Mouse (Mus musculus): ENCODE results near the gene Slc25a4. TPM values are rescaled to one million over a fixed set of nuclear protein-coding genes. Genes with fewer than 3 reads are reported as not detected.
A peak's percentile ranks its signal among the peaks of the same experiment; 100 is the strongest.

Gene Slc25a4
- 13.8 and 43.4 TPM in 2 replicates for polyA plus RNA-seq (2011; ENCODE audit: insufficient read depth, insufficient read length, low replicate concordance, missing spikeins)

DNA sequence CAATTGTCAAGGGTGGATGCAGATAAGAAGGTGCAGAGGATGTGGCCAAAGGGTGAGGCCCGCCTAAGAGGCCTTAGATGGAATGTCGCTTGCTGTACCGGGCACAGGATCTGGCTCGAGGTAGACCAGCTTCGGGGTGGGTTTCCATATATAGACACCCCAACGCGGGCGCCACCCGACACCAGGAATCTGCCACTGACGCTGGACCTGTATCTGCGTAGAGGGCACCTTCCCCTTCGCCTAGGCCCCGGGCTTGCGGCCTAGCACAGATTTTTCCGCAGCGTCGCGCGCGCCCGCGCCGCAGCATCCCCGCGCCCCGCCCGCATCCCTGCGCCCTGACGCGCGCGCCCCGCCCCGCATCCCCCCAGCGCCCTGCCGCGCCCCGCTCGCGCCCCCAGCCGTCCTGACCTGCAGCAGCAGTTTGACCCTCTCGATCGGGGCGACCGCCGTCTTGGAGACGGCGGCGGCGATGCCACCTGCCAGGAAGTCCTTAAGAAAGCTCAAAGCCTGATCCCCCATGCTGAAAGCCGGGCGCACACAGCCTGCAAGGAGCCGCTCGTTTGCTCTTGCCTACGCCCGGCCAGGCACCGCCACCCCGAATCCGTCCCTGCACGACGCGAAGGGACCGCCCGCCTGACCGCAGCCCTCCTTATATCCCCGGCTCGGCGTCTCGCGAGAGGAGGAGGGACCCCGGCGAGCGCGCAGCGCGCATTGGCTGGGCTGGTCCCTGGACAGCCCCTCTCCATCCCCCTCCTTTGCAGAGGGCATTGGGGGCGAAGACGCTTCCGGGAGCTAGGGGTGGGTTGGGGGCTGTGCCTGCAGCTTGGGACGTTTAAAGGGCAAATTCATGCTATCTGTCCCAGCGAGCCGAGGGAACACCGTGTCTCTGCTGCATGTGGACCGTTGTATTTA is at the start of gene Slc25a4:
Gene Slc25a4 (minus strand): TSS at position 881 of the 912 bp plus-strand sequence.
- under 1% methylated on average over 84 of the region's 84 CpGs for WGBS
- Histone ChIP-seq H3K27ac (ENCODE audit: control insufficient read depth, insufficient read depth, low read depth, low read length, poor library complexity) (peak within 1 kb of the TSS; percentile 38), H3K4me3 (replicated peaks; ENCODE audit: control insufficient read depth, low read depth, low read length) (peak within 1 kb of the TSS; percentile 65), H3K4me1 (ENCODE audit: control insufficient read depth, insufficient read depth, low read length) (no peaks in the 10 kb centered on the region; the same call in 1 of the 2 replicates)
- TF ChIP-seq CTCF (IDR thresholded peaks at IDR 0.05; ENCODE audit: control insufficient read depth, insufficient read depth, low read length) (no peak), POLR2A (IDR thresholded peaks at IDR 0.05; ENCODE audit: borderline replicate concordance, control insufficient read depth, low read depth, low read length) (peak; percentile 92; the same call in 1 of the 2 replicates)

GRCm38 (mm10) chr8:46257921-46258682 is 47.0 kb upstream of the Slc25a4 start:
- 60% methylated on average over 19 of the region's 19 CpGs for WGBS

GRCm38 (mm10) chr8:46252456-46252855 is 41.4 kb upstream of the Slc25a4 start:
- 65% methylated on average over 13 of the region's 13 CpGs for WGBS
- Histone ChIP-seq H3K4me3 (replicated peaks; ENCODE audit: control insufficient read depth, low read depth, low read length) (no peak overlapping the region), H3K4me1 (ENCODE audit: control insufficient read depth, insufficient read depth, low read length) (no peaks in the 10 kb centered on the region), H3K27ac (ENCODE audit: control insufficient read depth, insufficient read depth, low read depth, low read length, poor library complexity) (no peak overlapping the region)
- TF ChIP-seq CTCF (IDR thresholded peaks at IDR 0.05; ENCODE audit: control insufficient read depth, insufficient read depth, low read length) (no peak), POLR2A (IDR thresholded peaks at IDR 0.05; ENCODE audit: borderline replicate concordance, control insufficient read depth, low read depth, low read length) (no peak)

More at GRCm38 (mm10) chr8:46257921-46258682, 47.0 kb upstream of the Slc25a4 start:
- no peak for TF ChIP-seq CTCF (IDR thresholded peaks at IDR 0.05; ENCODE audit: control insufficient read depth, insufficient read depth, low read length)
- TF ChIP-seq POLR2A (IDR thresholded peaks at IDR 0.05; ENCODE audit: borderline replicate concordance, control insufficient read depth, low read depth, low read length), result no peak
- H3K27ac ChIP-seq (ENCODE audit: control insufficient read depth, insufficient read depth, low read depth, low read length, poor library complexity), result no peak overlapping the region
- no peak overlapping the region for H3K4me3 ChIP-seq (replicated peaks; ENCODE audit: control insufficient read depth, low read depth, low read length)
- no peaks in the 10 kb centered on the region for H3K4me1 ChIP-seq (ENCODE audit: control insufficient read depth, insufficient read depth, low read length)

GRCm38 (mm10) chr8:46251561-46251960 is 40.5 kb upstream of the Slc25a4 start:
- WGBS, result 64% methylated on average over 10 of the region's 10 CpGs
- Histone ChIP-seq H3K4me1 (ENCODE audit: control insufficient read depth, insufficient read depth, low read length) (no peaks in the 10 kb centered on the region), H3K27ac (ENCODE audit: control insufficient read depth, insufficient read depth, low read depth, low read length, poor library complexity) (no peak overlapping the region), H3K4me3 (replicated peaks; ENCODE audit: control insufficient read depth, low read depth, low read length) (no peak overlapping the region)
- TF ChIP-seq POLR2A (IDR thresholded peaks at IDR 0.05; ENCODE audit: borderline replicate concordance, control insufficient read depth, low read depth, low read length) (no peak), CTCF (IDR thresholded peaks at IDR 0.05; ENCODE audit: control insufficient read depth, insufficient read depth, low read length) (no peak)

DNA sequence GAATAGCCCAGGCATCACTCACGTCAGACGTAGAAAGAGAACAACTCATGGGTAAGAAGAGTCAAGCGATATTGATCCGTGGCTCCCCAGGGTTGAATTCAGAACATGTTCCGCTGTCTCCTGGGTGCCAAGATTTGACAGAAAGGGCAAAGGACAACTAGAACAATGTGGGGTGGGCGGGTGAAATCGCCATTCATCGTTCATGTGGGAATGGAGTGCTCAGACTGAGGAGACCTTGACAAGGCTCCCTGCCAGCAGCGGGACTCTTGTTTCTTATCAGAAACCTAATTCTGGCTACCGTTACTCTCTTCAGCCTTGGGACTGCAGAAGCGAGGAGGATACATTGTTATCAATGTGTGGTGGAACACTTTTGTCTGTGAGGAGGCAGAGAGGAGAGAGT is 35.3 kb upstream of the Slc25a4 start:
- WGBS, result 67% methylated on average over 11 of the region's 11 CpGs
- Histone ChIP-seq H3K4me3 (replicated peaks; ENCODE audit: control insufficient read depth, low read depth, low read length) (no peak overlapping the region), H3K27ac (ENCODE audit: control insufficient read depth, insufficient read depth, low read depth, low read length, poor library complexity) (no peak overlapping the region), H3K4me1 (ENCODE audit: control insufficient read depth, insufficient read depth, low read length) (no peaks in the 10 kb centered on the region)
- TF ChIP-seq CTCF (IDR thresholded peaks at IDR 0.05; ENCODE audit: control insufficient read depth, insufficient read depth, low read length) (no peak), POLR2A (IDR thresholded peaks at IDR 0.05; ENCODE audit: borderline replicate concordance, control insufficient read depth, low read depth, low read length) (no peak)

- TF ChIP-seq POLR2A (IDR thresholded peaks at IDR 0.05; ENCODE audit: borderline replicate concordance, control insufficient read depth, low read depth, low read length) (no peak), CTCF (IDR thresholded peaks at IDR 0.05; ENCODE audit: control insufficient read depth, insufficient read depth, low read length) (no peak)
- WGBS, result 80% methylated on average over 7 of the region's 7 CpGs
- Histone ChIP-seq H3K27ac (ENCODE audit: control insufficient read depth, insufficient read depth, low read depth, low read length, poor library complexity) (no peak overlapping the region), H3K4me1 (ENCODE audit: control insufficient read depth, insufficient read depth, low read length) (no peaks in the 10 kb centered on the region), H3K4me3 (replicated peaks; ENCODE audit: control insufficient read depth, low read depth, low read length) (no peak overlapping the region)
Measured at GRCm38 (mm10) chr8:46242946-46243345, 31.9 kb upstream of the Slc25a4 start.

- 26% methylated on average over 13 of the region's 13 CpGs for WGBS
Measured at GRCm38 (mm10) chr8:46241568-46242374, 30.7 kb upstream of the Slc25a4 start.

More at GRCm38 (mm10) chr8:46241568-46242374, 30.7 kb upstream of the Slc25a4 start:
- Histone ChIP-seq H3K27ac (ENCODE audit: control insufficient read depth, insufficient read depth, low read depth, low read length, poor library complexity) (no peak overlapping the region), H3K4me3 (replicated peaks; ENCODE audit: control insufficient read depth, low read depth, low read length) (no peak overlapping the region), H3K4me1 (ENCODE audit: control insufficient read depth, insufficient read depth, low read length) (no peaks in the 10 kb centered on the region)
- TF ChIP-seq CTCF (IDR thresholded peaks at IDR 0.05; ENCODE audit: control insufficient read depth, insufficient read depth, low read length) (peak; percentile 78), POLR2A (IDR thresholded peaks at IDR 0.05; ENCODE audit: borderline replicate concordance, control insufficient read depth, low read depth, low read length) (no peak)
